Mouse (Mus musculus) heart, embryonic 10.5 days (tissue): ENCODE results near the gene Pyroxd1. TPM values are rescaled to one million over a fixed set of nuclear protein-coding genes. Genes with fewer than 3 reads are reported as not detected.

Source experiments
- DNase-seq: peaks from one replicate; pipeline ENCODE4 v3.0.0-alpha.2; 2017; ENCODE audit warnings: low spot score
- H3K27ac ChIP-seq: fragments of 300-500 bp; sonication (generic); 2 replicates; pipeline ENCODE4 v1.5.1; 2016; ENCODE audit warnings: mild to moderate bottlenecking
- H3K27me3 ChIP-seq: fragments of 300-500 bp; sonication (generic); 2 replicates; pipeline ENCODE4 v1.6.1; 2016; ENCODE audit warnings: mild to moderate bottlenecking; ENCODE audit not compliant: poor library complexity, insufficient read depth, severe bottlenecking
- H3K36me3 ChIP-seq: fragments of 300-500 bp; sonication (generic); 2 replicates; pipeline ENCODE4 v1.6.1; 2016; ENCODE audit warnings: mild to moderate bottlenecking, moderate library complexity
- H3K4me1 ChIP-seq: fragments of 300-500 bp; sonication (generic); 2 replicates; pipeline ENCODE4 v1.6.1; 2016; ENCODE audit warnings: mild to moderate bottlenecking
- H3K4me3 ChIP-seq: fragments of 300-500 bp; sonication (generic); 2 replicates; pipeline ENCODE4 v1.5.1; 2016; ENCODE audit warnings: mild to moderate bottlenecking, moderate library complexity
- H3K9me3 ChIP-seq: fragments of 300-500 bp; sonication (generic); 2 replicates; pipeline ENCODE4 v1.6.1; 2016; ENCODE audit warnings: mild to moderate bottlenecking, moderate library complexity
- WGBS: fragments of 180-500 bp; shearing (Covaris S2); methylation state at CpG from one replicate; pipeline ENCODE4 v1.1.7; 2016; 5-methylcytosine and 5-hydroxymethylcytosine counted together
- polyA plus RNA-seq: library from polyadenylated mRNA; unstranded; fragments of >200 nt; fragmentation: Nextera tagmentation; extraction: Ambion mirVana; gene quantifications from 2 replicates; pipeline ENCODE4 v1.2.1, GENCODE M21; 2016

Pyroxd1 gene
- polyA plus RNA-seq, 1 experiment from 2014 or later: 13.8 TPM

DNA sequence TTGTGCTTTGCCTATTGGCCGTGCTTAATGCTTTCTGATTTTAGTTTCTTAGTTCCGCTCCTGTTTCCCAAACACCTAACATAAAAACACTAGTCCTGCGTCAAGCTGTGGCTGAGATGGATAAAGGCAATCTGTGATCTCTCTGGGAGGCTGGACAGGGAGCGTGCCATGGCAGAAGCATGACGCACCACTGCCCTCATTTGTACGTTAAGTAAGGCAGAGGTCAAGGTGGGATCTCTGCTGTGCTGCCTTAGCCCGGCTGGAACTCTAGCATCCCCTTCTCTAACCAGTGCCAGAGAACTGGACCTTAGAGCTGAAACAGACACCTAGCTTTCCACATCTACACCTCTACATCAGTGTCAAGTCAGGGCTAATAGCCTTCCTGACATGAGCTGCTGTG lies 36.2 kb downstream of the Pyroxd1 start:
- H3K36me3 ChIP-seq: peaks cover 5% of the 10 kb centered on the region
- no peaks in the 10 kb centered on the region for H3K27me3 ChIP-seq
- no peak overlapping the region for H3K4me3 ChIP-seq
- no peaks in the 10 kb centered on the region for H3K4me1 ChIP-seq
- H3K27ac ChIP-seq: no peak overlapping the region
- no peak for DNase-seq
- WGBS: 93% methylated on average over 7 of the region's 7 CpGs
- H3K9me3 ChIP-seq: no peaks in the 10 kb centered on the region

DNA sequence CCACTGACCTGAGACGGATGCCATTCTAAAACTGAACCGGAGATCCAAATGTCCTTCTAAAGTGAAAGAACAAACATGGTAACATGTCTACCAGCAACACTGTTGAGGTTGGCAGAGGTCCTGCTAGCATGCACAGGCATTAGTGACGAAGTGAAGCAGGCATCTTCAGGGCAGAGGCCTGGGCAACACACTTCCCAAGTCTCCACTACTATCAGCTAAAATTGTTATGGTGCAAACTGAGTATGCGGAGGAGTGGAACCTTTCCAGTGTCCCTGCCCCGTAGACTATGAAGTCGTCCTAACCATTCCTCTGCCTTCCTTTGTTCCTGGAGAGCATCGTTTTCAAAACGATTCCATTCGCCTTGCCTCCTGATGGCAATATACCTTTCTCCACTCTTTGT lies 39.1 kb downstream of the Pyroxd1 start:
- DNase-seq: peak; percentile 58
- no peaks in the 10 kb centered on the region for H3K27me3 ChIP-seq
- no peak overlapping the region for H3K4me3 ChIP-seq
- H3K9me3 ChIP-seq: no peaks in the 10 kb centered on the region
- H3K27ac ChIP-seq: no peak overlapping the region
- 90% methylated on average over 9 of the region's 9 CpGs for WGBS
- peaks cover 5% of the 10 kb centered on the region; the same call in 1 of the 2 replicates for H3K4me1 ChIP-seq
- no peaks in the 10 kb centered on the region for H3K36me3 ChIP-seq

DNA sequence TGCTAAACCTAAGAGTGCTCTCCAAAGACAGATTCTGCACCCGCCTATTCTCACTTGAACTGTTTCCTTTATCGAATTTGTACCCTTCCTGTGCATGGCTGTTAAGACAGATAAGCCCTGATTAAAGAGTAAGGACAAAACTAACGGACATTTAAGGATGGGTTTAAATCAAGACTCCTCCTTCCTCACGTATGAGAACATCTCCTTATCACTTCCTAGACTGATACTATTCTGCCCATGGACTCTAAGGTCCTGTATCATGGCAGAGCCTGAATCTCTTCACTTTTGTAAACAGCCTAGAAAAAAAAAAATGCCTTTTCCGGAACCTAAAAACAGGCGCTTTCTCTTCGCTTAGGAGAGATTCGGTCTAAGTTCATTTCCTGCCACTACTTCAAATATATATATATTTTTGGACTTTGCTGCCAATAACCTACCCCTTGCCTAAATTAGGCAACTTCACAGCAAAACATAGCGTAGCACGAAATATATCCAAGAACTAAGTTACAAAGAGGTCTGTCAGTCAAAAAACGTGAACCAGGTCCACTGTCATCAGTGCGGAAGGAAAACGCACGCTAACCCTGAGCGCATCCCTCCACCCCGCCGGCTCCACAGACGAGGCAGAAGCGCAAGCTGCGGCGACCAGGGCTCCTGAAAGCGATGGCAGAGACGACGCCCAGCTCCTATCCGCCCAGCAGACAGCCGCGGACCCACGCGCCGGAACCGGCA lies 41.0 kb downstream of the Pyroxd1 start:
- DNase-seq: no peak
- peak overlapping the region; percentile 98 for H3K4me3 ChIP-seq
- H3K27me3 ChIP-seq: no peaks in the 10 kb centered on the region
- H3K4me1 ChIP-seq: peaks cover 5% of the 10 kb centered on the region; the same call in 1 of the 2 replicates
- no peaks in the 10 kb centered on the region for H3K36me3 ChIP-seq
- no peaks in the 10 kb centered on the region for H3K9me3 ChIP-seq
- 3% methylated on average over 31 of the region's 31 CpGs for WGBS
- peak overlapping the region; percentile 92 for H3K27ac ChIP-seq

DNA sequence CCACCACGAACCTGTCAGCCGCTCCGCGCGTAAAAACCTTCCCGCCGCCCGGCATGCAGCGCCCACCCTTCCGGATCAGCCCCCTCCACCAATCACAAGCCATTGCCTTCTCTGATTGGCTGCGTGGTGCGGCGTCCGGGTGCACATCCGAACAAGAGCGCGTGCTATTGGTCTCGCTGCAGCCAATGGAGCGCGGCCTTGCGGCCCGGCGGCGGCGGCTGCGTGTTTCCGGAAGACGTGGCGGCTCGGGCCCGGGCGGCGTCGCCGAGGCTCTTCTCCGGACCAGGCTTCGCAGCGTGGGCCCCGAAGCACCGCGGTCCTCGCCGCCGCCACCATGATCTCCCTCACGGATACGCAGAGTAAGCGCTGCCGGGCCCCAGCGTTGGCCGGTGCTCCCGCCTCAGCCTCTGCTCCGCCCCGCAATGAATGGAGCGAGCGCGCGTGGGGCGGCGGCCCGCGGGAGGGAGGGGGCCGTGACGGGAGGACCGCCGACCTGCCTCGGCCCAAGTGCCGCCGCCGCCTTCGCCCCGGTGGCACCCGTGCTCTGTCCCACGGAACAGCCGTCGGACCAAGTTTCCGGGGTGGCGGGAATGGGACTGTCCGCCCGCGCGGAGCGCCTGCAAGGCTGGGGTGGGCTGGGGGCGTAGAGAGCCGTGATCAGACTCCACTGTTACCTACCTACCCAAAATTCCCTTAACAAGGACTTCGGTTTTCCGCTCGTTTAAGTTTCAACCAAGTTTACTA lies 41.7 kb downstream of the Pyroxd1 start, which contains the start of the genes Recql and Golt1b:
Recql (minus strand) TSS at position 77 of the 744 bp plus-strand sequence.
Golt1b (plus strand) TSS at position 211 of the 744 bp plus-strand sequence.
- Histone ChIP-seq H3K4me1 (peaks cover 5% of the 10 kb centered on the region; the same call in 1 of the 2 replicates), H3K27ac (peak within 1 kb of the TSS; percentile 92), H3K4me3 (peak within 1 kb of the TSS; percentile 98), H3K36me3 (no peaks in the 10 kb centered on the region), H3K9me3 (no peaks in the 10 kb centered on the region), H3K27me3 (no peaks in the 10 kb centered on the region)
- under 1% methylated on average over 86 of the region's 87 CpGs for WGBS
- peak; percentile 99 for DNase-seq

DNA sequence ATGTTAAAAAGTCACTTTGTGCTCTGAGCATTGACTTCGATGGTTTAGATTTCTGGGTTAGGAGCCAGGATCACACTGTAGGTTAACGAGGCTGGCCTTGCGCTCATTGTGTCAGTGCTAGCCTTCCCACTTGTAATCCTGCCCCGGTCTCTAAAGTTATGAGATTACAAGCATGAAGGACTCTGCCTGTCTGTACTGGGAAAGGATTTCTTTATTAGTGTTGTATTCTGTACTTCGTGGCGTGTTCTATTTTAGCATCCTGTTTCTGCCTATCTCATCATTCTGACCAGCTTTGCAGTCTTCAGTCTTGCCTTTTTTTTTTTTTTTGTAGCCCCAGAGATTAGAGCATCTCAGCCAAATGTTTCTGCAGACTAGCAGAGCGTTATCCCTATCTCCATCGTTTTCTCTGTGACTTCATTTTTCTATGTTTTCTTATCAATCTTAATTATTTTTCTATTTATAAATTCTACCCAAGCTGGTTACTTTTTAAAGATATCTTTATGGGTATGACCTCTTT lies 42.4 kb downstream of the Pyroxd1 start:
- Histone ChIP-seq H3K27ac (peak overlapping the region; percentile 92), H3K4me3 (peak overlapping the region; percentile 98), H3K4me1 (peaks cover 5% of the 10 kb centered on the region; the same call in 1 of the 2 replicates), H3K27me3 (no peaks in the 10 kb centered on the region), H3K36me3 (0 out of 2 replicates have a peak, but pooled peaks cover 3% of the 10 kb centered on the region), H3K9me3 (no peaks in the 10 kb centered on the region)
- no peak for DNase-seq
- WGBS: 13% methylated on average over 8 of the region's 8 CpGs

DNA sequence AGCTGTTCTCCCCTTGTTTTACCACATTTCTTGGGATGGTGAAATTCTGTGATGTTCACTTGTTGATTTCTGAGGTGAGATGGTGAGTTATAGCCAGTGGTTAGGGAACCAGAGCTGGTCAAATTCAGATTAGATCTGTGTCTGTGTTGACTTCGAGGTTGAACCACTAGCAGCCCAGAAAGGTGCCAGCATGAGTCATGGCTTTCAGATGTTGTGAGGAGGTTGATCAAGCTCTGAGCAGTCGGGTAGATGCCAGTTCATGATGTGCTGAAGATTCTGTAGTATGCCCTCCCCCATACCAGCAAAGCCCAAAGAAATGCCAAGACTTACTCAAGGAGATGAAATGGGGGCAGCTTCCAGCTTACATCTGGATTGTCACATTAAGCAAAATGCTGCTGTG lies 43.6 kb downstream of the Pyroxd1 start:
- Histone ChIP-seq H3K4me3 (no peak overlapping the region), H3K27ac (no peak overlapping the region), H3K9me3 (no peaks in the 10 kb centered on the region), H3K27me3 (no peaks in the 10 kb centered on the region), H3K36me3 (peaks cover 12% of the 10 kb centered on the region), H3K4me1 (peaks cover 5% of the 10 kb centered on the region; the same call in 1 of the 2 replicates)
- WGBS: 76% methylated on average over 2 of the region's 2 CpGs
- DNase-seq: no peak

DNA sequence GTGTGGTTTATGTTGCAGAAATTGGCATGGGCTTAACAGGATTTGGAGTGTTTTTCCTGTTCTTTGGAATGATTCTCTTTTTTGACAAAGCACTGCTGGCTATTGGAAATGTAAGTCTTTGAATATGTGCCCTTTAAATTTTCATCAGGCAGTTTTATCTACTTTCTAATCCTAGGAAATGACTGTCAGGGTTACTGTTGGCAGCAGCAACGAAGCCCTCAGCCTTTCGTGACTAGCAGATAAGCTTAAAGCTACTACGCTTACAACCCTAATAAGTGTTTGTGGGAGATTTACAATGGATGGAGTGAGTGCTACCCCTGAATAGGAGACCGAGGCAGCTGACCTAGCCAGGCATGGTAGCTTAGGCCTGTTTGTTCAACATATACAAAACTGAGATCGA lies 46.9 kb downstream of the Pyroxd1 start:
- Histone ChIP-seq H3K27ac (no peak overlapping the region), H3K4me3 (no peak overlapping the region), H3K36me3 (peaks cover 38% of the 10 kb centered on the region), H3K27me3 (no peaks in the 10 kb centered on the region), H3K4me1 (peaks cover 5% of the 10 kb centered on the region; the same call in 1 of the 2 replicates), H3K9me3 (no peaks in the 10 kb centered on the region)
- 70% methylated on average over 5 of the region's 5 CpGs for WGBS
- DNase-seq: no peak

DNA sequence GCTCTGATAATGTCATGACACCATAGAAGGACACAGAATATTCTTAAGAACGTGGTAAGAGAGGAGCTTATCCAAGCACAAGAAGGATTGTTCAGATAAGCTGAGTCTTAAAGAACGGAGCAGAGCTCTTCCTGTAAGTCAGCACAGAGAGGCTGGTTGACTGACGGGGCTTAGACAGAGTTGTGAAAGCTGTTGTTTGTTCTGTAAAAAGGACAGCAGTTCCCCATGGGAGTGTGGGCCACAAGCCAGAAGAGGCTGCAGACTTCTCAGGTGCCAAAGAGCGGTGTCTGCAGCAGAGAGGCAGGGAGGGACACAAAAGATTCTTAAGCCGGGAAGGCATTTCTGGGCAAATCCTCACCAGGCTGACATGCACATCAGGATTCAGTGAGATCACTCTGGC lies 49.2 kb downstream of the Pyroxd1 start:
- no peaks in the 10 kb centered on the region for H3K9me3 ChIP-seq
- H3K27me3 ChIP-seq: no peaks in the 10 kb centered on the region
- 82% methylated on average over 5 of the region's 5 CpGs for WGBS
- H3K27ac ChIP-seq: no peak overlapping the region
- H3K4me1 ChIP-seq: no peaks in the 10 kb centered on the region
- H3K36me3 ChIP-seq: peaks cover 38% of the 10 kb centered on the region
- no peak overlapping the region for H3K4me3 ChIP-seq
- no peak for DNase-seq

DNA sequence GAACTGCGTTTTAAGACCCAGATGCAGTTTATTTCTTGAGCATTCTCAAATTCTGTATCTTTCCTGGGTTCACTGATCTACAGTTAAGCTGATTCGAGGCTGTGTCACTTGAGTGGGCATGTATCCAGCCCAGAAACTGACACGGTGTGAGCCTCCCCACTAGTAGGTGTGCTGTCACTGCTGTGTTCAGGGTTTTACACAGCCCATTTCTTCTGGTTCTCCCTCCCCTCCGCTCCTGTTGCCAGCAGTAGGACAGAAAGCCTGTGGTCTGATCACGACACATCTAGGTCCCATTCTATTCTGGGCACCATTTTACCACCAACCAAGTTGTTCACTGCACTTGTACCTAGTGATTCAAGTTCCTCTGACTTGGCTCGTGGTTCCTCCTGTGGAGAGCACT lies 50.3 kb downstream of the Pyroxd1 start:
- H3K9me3 ChIP-seq: no peaks in the 10 kb centered on the region
- H3K4me1 ChIP-seq: no peaks in the 10 kb centered on the region
- WGBS: 89% methylated on average over 6 of the region's 6 CpGs
- peaks cover 46% of the 10 kb centered on the region for H3K36me3 ChIP-seq
- no peak overlapping the region for H3K27ac ChIP-seq
- no peaks in the 10 kb centered on the region for H3K27me3 ChIP-seq
- no peak for DNase-seq
- H3K4me3 ChIP-seq: no peak overlapping the region

DNA sequence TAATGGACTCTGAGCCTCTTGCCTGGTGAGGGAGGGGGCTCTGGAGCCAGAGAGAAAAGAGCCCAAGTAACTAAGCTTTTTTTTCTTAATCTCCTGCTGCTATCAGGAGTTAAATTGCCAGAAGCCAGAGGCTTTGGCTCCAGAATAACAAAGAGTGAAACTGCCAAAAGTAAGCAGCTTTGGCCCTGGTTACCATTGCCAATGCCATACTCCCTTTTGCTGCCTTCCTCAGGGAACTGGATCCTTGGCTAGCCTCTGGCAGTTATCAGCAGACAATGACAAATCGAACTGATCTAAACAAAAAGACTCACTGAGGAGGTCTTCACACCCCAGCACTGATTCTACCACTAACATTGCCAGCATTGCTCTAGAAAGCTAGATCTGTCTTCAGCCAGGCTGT lies 65.7 kb downstream of the Pyroxd1 start:
- Histone ChIP-seq H3K36me3 (no peaks in the 10 kb centered on the region), H3K27ac (no peak overlapping the region), H3K9me3 (no peaks in the 10 kb centered on the region), H3K4me1 (peaks cover 11% of the 10 kb centered on the region), H3K4me3 (no peak overlapping the region), H3K27me3 (peaks cover 35% of the 10 kb centered on the region)
- WGBS: 15% methylated on average over 1 of the region's 1 CpGs
- DNase-seq: no peak

Other genes starting within 250 kb of the Pyroxd1 start
- gene Slco1a6, start 137.1 kb upstream of the Pyroxd1 start, polyA plus RNA-seq: not detected in 2 replicates
- 1.0 TPM in 1 of 2 replicates, not detected in the other for gene Iapp, start 47.2 kb upstream of the Pyroxd1 start, polyA plus RNA-seq
- gene Slco1a5, start 22.7 kb upstream of the Pyroxd1 start, polyA plus RNA-seq: 0.08 TPM in 1 of 2 replicates, not detected in the other
- gene Recql, start 41.4 kb downstream of the Pyroxd1 start, polyA plus RNA-seq: 27.9 and 28.0 TPM in 2 replicates
- 100 and 102 TPM in 2 replicates for gene Golt1b, start 41.6 kb downstream of the Pyroxd1 start, polyA plus RNA-seq
- 0.52 and 0.83 TPM in 2 replicates for gene Spx, start 67.8 kb downstream of the Pyroxd1 start, polyA plus RNA-seq
- gene Gys2, start 127.5 kb downstream of the Pyroxd1 start, polyA plus RNA-seq: 0.05 and 1.4 TPM in 2 replicates
- gene Ldhb, start 162.3 kb downstream of the Pyroxd1 start, polyA plus RNA-seq: 470 and 619 TPM in 2 replicates
- gene Kcnj8, start 226.0 kb downstream of the Pyroxd1 start, polyA plus RNA-seq: 0.70 and 1.4 TPM in 2 replicates